Mouse (Mus musculus) stomach, embryonic 14.5 days (tissue): Measurements from ENCODE around the gene Cst6. TPM values are rescaled to one million over a fixed set of nuclear protein-coding genes. Genes with fewer than 3 reads are reported as not detected.

ENCODE experiments used
- ATAC-seq: fragments of 200-750 bp; cut with Nextera tagmentation; 2 replicates; pipeline ENCODE4 v1.8.0; 2017; ENCODE audit warnings: low read depth, moderate TSS enrichment; ENCODE audit not compliant: insufficient number of reproducible peaks, insufficient read depth, low FRiP score
- H3K27ac ChIP-seq: fragments of 300-500 bp; sonication (generic); 2 replicates; pipeline ENCODE4 v1.5.1; 2014; ENCODE audit warnings: mild to moderate bottlenecking, low read length, moderate library complexity, mixed read lengths
- H3K27me3 ChIP-seq: fragments of 300-500 bp; sonication (generic); 2 replicates; pipeline ENCODE4 v1.6.1; 2014; ENCODE audit warnings: low read length, control low read depth, mixed read lengths; ENCODE audit not compliant: control insufficient read depth, insufficient read depth
- H3K36me3 ChIP-seq: fragments of 300-500 bp; sonication (generic); 2 replicates; pipeline ENCODE4 v1.6.1; 2014; ENCODE audit warnings: mild to moderate bottlenecking, control low read depth, low read length, moderate library complexity, mixed read lengths; ENCODE audit not compliant: control insufficient read depth, insufficient read depth
- H3K4me1 ChIP-seq: fragments of 300-500 bp; sonication (generic); 2 replicates; pipeline ENCODE4 v1.6.1; 2014; ENCODE audit warnings: low read length, control low read depth, mixed read lengths; ENCODE audit not compliant: control insufficient read depth, insufficient read depth
- H3K4me2 ChIP-seq: fragments of 300-500 bp; sonication (generic); replicated peaks from 2 replicates; pipeline ENCODE4 v1.6.1; 2014; ENCODE audit warnings: low read depth, low read length, control low read depth
- H3K4me3 ChIP-seq: fragments of 300-500 bp; sonication (generic); 2 replicates; pipeline ENCODE4 v1.5.1; 2014; ENCODE audit warnings: low read depth, low read length, control low read depth
- H3K9ac ChIP-seq: fragments of 300-500 bp; sonication (generic); replicated peaks from 2 replicates; pipeline ENCODE4 v1.6.1; 2014; ENCODE audit warnings: low read depth, mild to moderate bottlenecking, control low read depth, low read length, moderate library complexity, mixed read lengths
- H3K9me3 ChIP-seq: fragments of 300-500 bp; sonication (generic); 2 replicates; pipeline ENCODE4 v1.6.1; 2016; ENCODE audit warnings: low read depth, low read length, control low read depth; ENCODE audit not compliant: control insufficient read depth
- WGBS: fragments of 180-500 bp; shearing (Covaris S2); extraction: QIAGEN DNeasy Blood & Tissue Kit; methylation state at CpG from one replicate; pipeline ENCODE4 v1.1.7; 2014; 5-methylcytosine and 5-hydroxymethylcytosine counted together
- polyA plus RNA-seq: library from polyadenylated mRNA; unstranded; fragments of >200 nt; fragmentation: Nextera tagmentation; extraction: Ambion mirVana; gene quantifications from 2 replicates; pipeline ENCODE4 v1.2.1, GENCODE M21; 2014

Gene Cst6
- polyA plus RNA-seq, 1 experiment from 2014 or later = 1.5 TPM

- peaks cover 43% of the 10 kb centered on the region for H3K36me3 ChIP-seq
- H3K9ac ChIP-seq = peak within 1 kb of the TSS; percentile 73
- WGBS = under 1% methylated on average over 92 of the region's 92 CpGs
- peak; percentile 93 for ATAC-seq
- H3K27me3 ChIP-seq = no peaks in the 10 kb centered on the region
- peak within 1 kb of the TSS; percentile 95 for H3K27ac ChIP-seq
- H3K9me3 ChIP-seq = no peaks in the 10 kb centered on the region
- peaks cover 17% of the 10 kb centered on the region for H3K4me1 ChIP-seq
- H3K4me3 ChIP-seq = peak within 1 kb of the TSS; percentile 98
- peak within 1 kb of the TSS; percentile 80 for H3K4me2 ChIP-seq
These were observed 17.0 kb upstream of the Cst6 start, which contains the start of gene Eif1ad for GRCm38 (mm10) chr19:5366175-5367052. Gene Eif1ad (plus strand): TSS chr19:5366741.

- peak overlapping the region; percentile 73 for H3K9ac ChIP-seq
- ATAC-seq = no peak
- no peaks in the 10 kb centered on the region for H3K27me3 ChIP-seq
- H3K36me3 ChIP-seq = peaks cover 41% of the 10 kb centered on the region
- no peaks in the 10 kb centered on the region for H3K9me3 ChIP-seq
- WGBS = 20% methylated on average over 11 of the region's 11 CpGs
- peak overlapping the region; percentile 98 for H3K4me3 ChIP-seq
- peak overlapping the region; percentile 95; the same call in 1 of the 2 replicates for H3K27ac ChIP-seq
- peak overlapping the region; percentile 80 for H3K4me2 ChIP-seq
- peaks cover 17% of the 10 kb centered on the region for H3K4me1 ChIP-seq
These were observed 16.4 kb upstream of the Cst6 start for GRCm38 (mm10) chr19:5365751-5366150.

- Histone ChIP-seq H3K4me3 (no peak overlapping the region), H3K4me1 (peaks cover 17% of the 10 kb centered on the region), H3K4me2 (no peak overlapping the region), H3K27me3 (no peaks in the 10 kb centered on the region), H3K9ac (no peak overlapping the region), H3K9me3 (no peaks in the 10 kb centered on the region), H3K27ac (no peak overlapping the region), H3K36me3 (peaks cover 25% of the 10 kb centered on the region)
- ATAC-seq = no peak
- 87% methylated on average over 2 of the region's 2 CpGs for WGBS
These were observed 14.8 kb upstream of the Cst6 start for GRCm38 (mm10) chr19:5364124-5364523.

GRCm38 (mm10) chr19:5362186-5362585 is 12.8 kb upstream of the Cst6 start:
- Histone ChIP-seq H3K4me3 (no peak overlapping the region), H3K27me3 (no peaks in the 10 kb centered on the region), H3K4me1 (peaks cover 7% of the 10 kb centered on the region), H3K9ac (no peak overlapping the region), H3K27ac (no peak overlapping the region), H3K9me3 (no peaks in the 10 kb centered on the region), H3K36me3 (peaks cover 14% of the 10 kb centered on the region), H3K4me2 (no peak overlapping the region)
- ATAC-seq = no peak
- whole genome bisulfite sequencing = 72% methylated on average over 2 of the region's 2 CpGs

- no peaks in the 10 kb centered on the region for H3K27me3 ChIP-seq
- no peak overlapping the region for H3K4me3 ChIP-seq
- no peak overlapping the region for H3K4me2 ChIP-seq
- H3K9me3 ChIP-seq = no peaks in the 10 kb centered on the region
- no peak for ATAC-seq
- no peaks in the 10 kb centered on the region for H3K4me1 ChIP-seq
- no peaks in the 10 kb centered on the region for H3K36me3 ChIP-seq
- no peak overlapping the region for H3K27ac ChIP-seq
- WGBS = no CpG with 5 or more reads among the region's 1 CpGs
- H3K9ac ChIP-seq = no peak overlapping the region
These were observed 6.7 kb upstream of the Cst6 start for GRCm38 (mm10) chr19:5356080-5356479.

- Histone ChIP-seq H3K36me3 (no peaks in the 10 kb centered on the region), H3K27ac (no peak overlapping the region), H3K4me2 (no peak overlapping the region), H3K27me3 (no peaks in the 10 kb centered on the region), H3K9ac (no peak overlapping the region), H3K4me3 (no peak overlapping the region), H3K9me3 (no peaks in the 10 kb centered on the region), H3K4me1 (peaks cover 6% of the 10 kb centered on the region; the same call in 1 of the 2 replicates)
- 59% methylated on average over 2 of the region's 2 CpGs for WGBS
- no peak for ATAC-seq
These were observed 4.2 kb upstream of the Cst6 start for GRCm38 (mm10) chr19:5353609-5354008.

GRCm38 (mm10) chr19:5348526-5349501 is 560 bp downstream of the Cst6 start:
- H3K9ac ChIP-seq = peak overlapping the region; percentile 46; the same call in 1 of the 2 replicates
- 0 out of 2 replicates have a peak, but pooled peaks have one; percentile 33 for ATAC-seq
- no peak overlapping the region for H3K27ac ChIP-seq
- no peaks in the 10 kb centered on the region for H3K36me3 ChIP-seq
- WGBS = 6% methylated on average over 34 of the region's 34 CpGs
- H3K27me3 ChIP-seq = no peaks in the 10 kb centered on the region
- peak overlapping the region; percentile 27 for H3K4me3 ChIP-seq
- peak overlapping the region; percentile 60 for H3K4me2 ChIP-seq
- peaks cover 6% of the 10 kb centered on the region; the same call in 1 of the 2 replicates for H3K4me1 ChIP-seq
- H3K9me3 ChIP-seq = no peaks in the 10 kb centered on the region

GRCm38 (mm10) chr19:5348064-5348463 is 1.3 kb downstream of the Cst6 start:
- Histone ChIP-seq H3K4me1 (peaks cover 6% of the 10 kb centered on the region; the same call in 1 of the 2 replicates), H3K9me3 (no peaks in the 10 kb centered on the region), H3K4me3 (no peak overlapping the region), H3K27ac (no peak overlapping the region), H3K27me3 (no peaks in the 10 kb centered on the region), H3K4me2 (no peak overlapping the region), H3K36me3 (no peaks in the 10 kb centered on the region), H3K9ac (no peak overlapping the region)
- no peak for ATAC-seq
- 77% methylated on average over 6 of the region's 6 CpGs for WGBS
